Mouse (Mus musculus): ENCODE measurements around the gene Oasl1.
"Not testable (repeated sequence)": the region's sequence is repeated elsewhere in the genome, so short reads cannot be mapped to it uniquely, and the experiment has no call there.

Gene Oasl1

GRCm38 (mm10) chr5:114922998-114923473 lies at the start of gene Oasl1:
TSS of gene Oasl1 (plus strand) at chr5:114923240.
- peak; percentile 51 for DNase-seq (ENCODE audit: low read depth, low spot score)

- DNase-seq (ENCODE audit: low read depth, low spot score): no peak
Observed at GRCm38 (mm10) chr5:114875858-114876257, 47.2 kb upstream of the Oasl1 start.

GRCm38 (mm10) chr5:114876331-114876730 lies 46.7 kb upstream of the Oasl1 start:
- DNase-seq (ENCODE audit: low read depth, low spot score): no peak

- DNase-seq (ENCODE audit: low read depth, low spot score): no peak
Observed at GRCm38 (mm10) chr5:114877487-114877886, 45.6 kb upstream of the Oasl1 start.

GRCm38 (mm10) chr5:114879399-114879798 lies 43.6 kb upstream of the Oasl1 start:
- no peak for DNase-seq (ENCODE audit: low read depth, low spot score)

- DNase-seq (ENCODE audit: low read depth, low spot score): not testable (repeated sequence)
Observed at GRCm38 (mm10) chr5:114882319-114882718, 40.7 kb upstream of the Oasl1 start.

- no peak for DNase-seq (ENCODE audit: low read depth, low spot score)
Observed at GRCm38 (mm10) chr5:114883022-114883421, 40.0 kb upstream of the Oasl1 start.

GRCm38 (mm10) chr5:114886801-114887200 lies 36.2 kb upstream of the Oasl1 start:
- no peak for DNase-seq (ENCODE audit: low read depth, low spot score)

GRCm38 (mm10) chr5:114888995-114889394 lies 34.0 kb upstream of the Oasl1 start:
- DNase-seq (ENCODE audit: low read depth, low spot score): no peak

GRCm38 (mm10) chr5:114895542-114895941 lies 27.5 kb upstream of the Oasl1 start:
- DNase-seq (ENCODE audit: low read depth, low spot score): no peak

GRCm38 (mm10) chr5:114896688-114897373 lies 26.2 kb upstream of the Oasl1 start, which contains the start of gene Oasl2:
TSS of gene Oasl2 (plus strand) at chr5:114896936.
- no peak for DNase-seq (ENCODE audit: low read depth, low spot score)

- DNase-seq (ENCODE audit: low read depth, low spot score): no peak
Observed at GRCm38 (mm10) chr5:114897374-114897793, 25.7 kb upstream of the Oasl1 start.

- DNase-seq (ENCODE audit: low read depth, low spot score): no peak
Observed at GRCm38 (mm10) chr5:114898857-114899256, 24.2 kb upstream of the Oasl1 start.

GRCm38 (mm10) chr5:114902413-114902812 lies 20.6 kb upstream of the Oasl1 start:
- peak; percentile 81 for DNase-seq (ENCODE audit: low read depth, low spot score)

GRCm38 (mm10) chr5:114908598-114909305 lies 14.3 kb upstream of the Oasl1 start:
- peak; percentile 79 for DNase-seq (ENCODE audit: low read depth, low spot score)

GRCm38 (mm10) chr5:114913686-114914085 lies 9.4 kb upstream of the Oasl1 start:
- peak; percentile 53 for DNase-seq (ENCODE audit: low read depth, low spot score)

- DNase-seq (ENCODE audit: low read depth, low spot score): no peak
Observed at GRCm38 (mm10) chr5:114914855-114915254, 8.2 kb upstream of the Oasl1 start.

- no peak for DNase-seq (ENCODE audit: low read depth, low spot score)
Observed at GRCm38 (mm10) chr5:114915854-114916253, 7.2 kb upstream of the Oasl1 start.

- no peak for DNase-seq (ENCODE audit: low read depth, low spot score)
Observed at GRCm38 (mm10) chr5:114916777-114917176, 6.3 kb upstream of the Oasl1 start.

- DNase-seq (ENCODE audit: low read depth, low spot score): not testable (repeated sequence)
Observed at GRCm38 (mm10) chr5:114917357-114917756, 5.7 kb upstream of the Oasl1 start.

GRCm38 (mm10) chr5:114921551-114922365 lies 1.3 kb upstream of the Oasl1 start:
- DNase-seq (ENCODE audit: low read depth, low spot score): peak; percentile 36

GRCm38 (mm10) chr5:114922366-114922731 lies 691 bp upstream of the Oasl1 start:
- DNase-seq (ENCODE audit: low read depth, low spot score): no peak

All from ZHBTc4 (cell line).